Comparison of ENCODE assay signal across 8 mouse cellular contexts in the genomic region with DNA sequence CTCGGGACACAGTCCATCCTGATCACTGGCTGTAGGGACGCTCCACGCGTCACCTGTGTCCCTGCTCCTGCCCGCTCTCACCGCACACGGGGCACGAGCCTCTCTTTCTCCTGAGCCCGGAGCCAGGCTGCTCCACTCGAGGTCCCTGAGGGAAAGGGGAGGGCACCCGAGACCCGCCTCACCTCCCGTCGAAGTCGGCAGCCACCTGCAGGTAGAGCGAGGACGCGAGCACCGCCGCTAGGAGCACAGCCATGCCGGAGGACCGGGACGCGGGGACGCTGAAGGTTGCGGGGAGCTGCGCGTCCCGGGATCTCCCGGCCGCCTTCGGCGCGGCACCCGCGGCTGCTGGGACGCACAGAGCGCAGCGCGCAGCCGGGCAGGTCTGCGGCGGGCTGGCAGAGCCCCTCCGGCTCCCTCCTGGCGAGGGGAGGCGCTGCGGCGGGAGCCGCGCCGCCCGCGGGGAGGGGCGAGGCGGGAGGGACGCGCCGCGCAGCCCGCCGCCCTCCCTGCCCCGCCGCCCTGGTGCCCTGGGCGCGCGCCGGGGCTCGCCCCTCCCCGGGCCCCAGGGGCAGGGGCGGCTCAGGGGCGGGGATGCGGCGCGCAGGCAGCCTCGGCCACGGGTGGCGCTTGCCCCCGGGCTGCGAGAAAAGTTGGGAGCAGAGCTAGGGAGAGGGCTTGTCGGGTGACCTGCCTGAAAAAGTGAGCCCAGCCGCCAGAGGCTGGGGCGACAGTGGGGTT. TPM values are rescaled to one million over a fixed set of nuclear protein-coding genes. Genes with fewer than 3 reads are reported as not detected.
DNase-seq lines count a peak whose midpoint lies in the region; ATAC-seq and TF ChIP-seq lines count a peak whose summit lies in the region.

A gene (minus strand): TSS at position 501 of the 738 bp plus-strand sequence.

- H3K4me2 ChIP-seq in heart, embryonic 14.5 days (ENCODE audit: low read length) = peak within 1 kb of the TSS; percentile 100
- H3K4me2 ChIP-seq in liver, embryonic 16.5 days (ENCODE audit: low read depth, low read length) = peak within 1 kb of the TSS; percentile 72
- peak within 1 kb of the TSS; percentile 98 for H3K4me2 ChIP-seq in neural tube, embryonic 14.5 days (ENCODE audit: low read depth, low read length)

- H3K9me3 ChIP-seq in heart, embryonic 14.5 days (ENCODE audit: control insufficient read depth, low read length) = no peaks in the 10 kb centered on the region
- H3K9me3 ChIP-seq in liver, embryonic 16.5 days (replicated peaks; ENCODE audit: control insufficient read depth, low read length) = no peaks in the 10 kb centered on the region
- no peaks in the 10 kb centered on the region for H3K9me3 ChIP-seq in neural tube, embryonic 14.5 days (ENCODE audit: control insufficient read depth, low read length)

- peak; percentile 76 for ATAC-seq in heart, embryonic 14.5 days (ENCODE audit: insufficient number of reproducible peaks, insufficient read depth, low FRiP score, low read depth)
- peak; percentile 75 for ATAC-seq in liver, embryonic 16.5 days (ENCODE audit: low read depth)
- ATAC-seq in neural tube, embryonic 14.5 days (ENCODE audit: low read depth) = peak; percentile 87

- no peak within 1 kb of the TSS for H3K27ac ChIP-seq in cortical plate, adult 2 months (ENCODE audit: insufficient read depth, low read length)
- H3K27ac ChIP-seq in heart, embryonic 14.5 days (replicated peaks in 1 of 2; ENCODE audit: control insufficient read depth in 1 of 2, insufficient read depth in 1 of 2, low read depth in 2 of 2, low read length in 2 of 2) = no peak within 1 kb of the TSS
- H3K27ac ChIP-seq in liver, embryonic 16.5 days (ENCODE audit: low read length) = no peak within 1 kb of the TSS
- H3K27ac ChIP-seq in neural tube, embryonic 14.5 days (ENCODE audit: low read depth, low read length) = no peak within 1 kb of the TSS

- WGBS in heart, embryonic 14.5 days = 1% methylated on average over 59 of the region's 82 CpGs
- under 1% methylated on average over 66 of the region's 82 CpGs for WGBS in liver, embryonic 16.5 days (ENCODE audit: insufficient replicate concordance)
- WGBS in neural tube, embryonic 14.5 days = under 1% methylated on average over 52 of the region's 82 CpGs

- no peak for TF ChIP-seq POLR2A in cortical plate, adult 2 months (IDR thresholded peaks at IDR 0.05; ENCODE audit: extremely low read depth, insufficient read depth, low read length)

- TF ChIP-seq CTCF in cortical plate, adult 2 months (IDR thresholded peaks at IDR 0.05; ENCODE audit: extremely low read depth, insufficient read depth, low read length) = no peak

- no peaks in the 10 kb centered on the region for H3K4me1 ChIP-seq in cortical plate, adult 2 months (ENCODE audit: control insufficient read depth, insufficient read depth, low read length)
- H3K4me1 ChIP-seq in heart, embryonic 14.5 days (ENCODE audit: control insufficient read depth in 2 of 2, insufficient read depth in 2 of 2, low read length in 2 of 2) = peaks cover 5 to 8% of the 10 kb centered on the region in 2 experiments
- peaks cover 3% of the 10 kb centered on the region for H3K4me1 ChIP-seq in liver, embryonic 16.5 days (ENCODE audit: control insufficient read depth, low read depth, low read length)
- H3K4me1 ChIP-seq in neural tube, embryonic 14.5 days (ENCODE audit: control insufficient read depth, insufficient read depth, low read length) = 0 out of 2 replicates have a peak, but pooled peaks cover 3% of the 10 kb centered on the region

- H3K9ac ChIP-seq in heart, embryonic 14.5 days (ENCODE audit: low read length) = peak within 1 kb of the TSS; percentile 74
- H3K9ac ChIP-seq in liver, embryonic 16.5 days (ENCODE audit: low read depth, low read length) = no peak within 1 kb of the TSS
- H3K9ac ChIP-seq in neural tube, embryonic 14.5 days (replicated peaks; ENCODE audit: low read depth, low read length) = peak within 1 kb of the TSS; percentile 59

- peak within 1 kb of the TSS; percentile 51 for H3K4me3 ChIP-seq in cortical plate, adult 2 months (ENCODE audit: insufficient read depth, low read length)
- peak within 1 kb of the TSS; percentile 79 to 82 for H3K4me3 ChIP-seq in heart, embryonic 14.5 days (ENCODE audit: control insufficient read depth in 1 of 2, insufficient read depth in 1 of 2, low read depth in 1 of 2, low read length in 2 of 2)
- H3K4me3 ChIP-seq in liver, embryonic 16.5 days (ENCODE audit: low read depth, low read length) = peak within 1 kb of the TSS; percentile 60
- peak within 1 kb of the TSS; percentile 65 for H3K4me3 ChIP-seq in neural tube, embryonic 14.5 days (ENCODE audit: low read depth, low read length)

- no peaks in the 10 kb centered on the region for H3K36me3 ChIP-seq in heart, embryonic 14.5 days (ENCODE audit: control insufficient read depth, insufficient read depth, low read length)
- H3K36me3 ChIP-seq in liver, embryonic 16.5 days (ENCODE audit: control insufficient read depth, insufficient read depth) = no peaks in the 10 kb centered on the region
- no peaks in the 10 kb centered on the region for H3K36me3 ChIP-seq in neural tube, embryonic 14.5 days (ENCODE audit: control insufficient read depth, insufficient read depth, low read length)

- DNase-seq in layer of hippocampus, adult 18-20 months (ENCODE audit: low spot score in 2 of 2) = peak in 1 of 2 experiments; percentile 15
- no peak for DNase-seq in layer of hippocampus, adult 9-10 months (ENCODE audit: low spot score)
- peak; percentile 76 for DNase-seq in kidney, postnatal 10 days
- DNase-seq in urinary bladder, postnatal 36 days (ENCODE audit: low spot score in 2 of 2) = peak; percentile 13 to 27

- H3K27me3 ChIP-seq in heart, embryonic 14.5 days (ENCODE audit: control insufficient read depth, insufficient read depth, low read length) = 0 out of 2 replicates have a peak, but pooled peaks cover 3% of the 10 kb centered on the region
- H3K27me3 ChIP-seq in liver, embryonic 16.5 days (ENCODE audit: control insufficient read depth, insufficient read depth, low read depth, low read length) = peaks cover 37% of the 10 kb centered on the region
- peaks cover 7% of the 10 kb centered on the region; the same call in 1 of the 2 replicates for H3K27me3 ChIP-seq in neural tube, embryonic 14.5 days (ENCODE audit: control insufficient read depth, insufficient read depth, low read length)

RNA-seq across cellular contexts. Expression of the gene that starts here (rescaled TPM):
- 10 to 100 TPM; 11.9 to 12.7 TPM for total RNA-seq in layer of hippocampus, adult 18-20 months (2021)
- 22.5 and 24.0 TPM in 2 replicates for polyA plus RNA-seq in cortical plate, adult 2 months (2012; rRNA removed)
- polyA plus RNA-seq in heart, embryonic 14.5 days (2014; fragmentation: Nextera tagmentation; extraction: Ambion mirVana) = 18.2 and 21.8 TPM in 2 replicates
- 2.2 and 3.0 TPM in 2 replicates for polyA plus RNA-seq in liver, embryonic 16.5 days (2015; fragmentation: Nextera tagmentation; extraction: Ambion mirVana)
- 12.0 and 14.5 TPM in 2 replicates for polyA plus RNA-seq in neural tube, embryonic 14.5 days (2014; fragmentation: Nextera tagmentation; extraction: Ambion mirVana)
